Mouse (Mus musculus) gastrocnemius, postnatal 36 days (tissue): ENCODE results near the gene Sv2a. TPM values are rescaled to one million over a fixed set of nuclear protein-coding genes. Genes with fewer than 3 reads are reported as not detected.

ENCODE experiments used
- DNase-seq, 2 experiments: peaks; one replicate each; pipeline ENCODE4 v3.0.0; 2022
- intact Hi-C: fragments of 180-260 bp; cut with DNase I; formaldehyde crosslinking; loops from one replicate; pipeline ENCODE4 v1.15.1; 2025
- long read RNA-seq, 2 experiments: library from polyadenylated mRNA; stranded (forward); transcript quantifications; one replicate each; pipeline ENCODE4 v2.0.0; 2021
- total RNA-seq, 2 experiments: library from RNA; stranded (reverse); gene quantifications; 2 replicates each; pipeline ENCODE4 v1.2.3; 2021

Sv2a gene
- total RNA-seq, result 1 to 10 TPM in 1 of 2 experiments, under 1 TPM in 1; 0.37 to 1.5 TPM
- long read RNA-seq, experiment 1, result 0 reads
- long read RNA-seq, experiment 2, result 0 reads

DNA sequence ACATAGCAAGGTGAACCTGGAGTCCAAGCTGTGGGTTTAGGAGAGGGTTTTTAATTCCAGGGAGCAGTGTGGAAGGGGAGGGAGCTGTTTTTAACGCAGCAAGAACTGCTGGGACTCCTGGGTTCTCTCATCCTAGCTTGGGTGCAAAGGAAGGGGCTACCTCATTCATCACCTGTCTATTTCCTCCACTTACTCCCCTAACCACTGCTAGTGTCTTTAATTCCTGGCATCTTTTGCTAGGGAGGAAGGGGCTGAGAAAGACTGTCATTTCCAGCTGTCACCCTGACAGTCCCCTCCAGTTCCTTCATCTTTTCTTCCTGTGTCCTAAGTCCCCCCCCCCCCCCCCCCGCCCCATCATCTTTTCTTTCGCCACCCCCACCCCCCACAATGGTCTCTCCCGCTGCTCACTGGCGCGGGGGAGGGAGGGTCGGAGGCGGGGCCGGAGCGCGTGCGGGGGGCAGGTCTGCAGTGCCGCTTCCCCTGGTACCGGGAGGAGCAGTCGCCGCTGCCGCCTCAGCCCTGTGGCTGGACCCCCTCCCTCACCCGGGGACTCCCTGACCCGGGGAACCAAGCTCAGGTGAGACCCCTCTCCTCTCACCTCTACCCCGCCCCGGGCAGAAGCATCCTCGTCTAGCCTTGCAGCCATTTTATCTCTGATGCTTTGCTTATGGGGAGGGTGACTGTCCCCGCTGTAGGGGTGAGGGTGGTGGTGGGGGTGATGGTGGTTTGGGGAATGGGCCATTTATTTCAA, at the start of gene Sv2a:
Sv2a (plus strand) TSS at position 425 of the 751 bp plus-strand sequence.
- no peak for DNase-seq

DNA sequence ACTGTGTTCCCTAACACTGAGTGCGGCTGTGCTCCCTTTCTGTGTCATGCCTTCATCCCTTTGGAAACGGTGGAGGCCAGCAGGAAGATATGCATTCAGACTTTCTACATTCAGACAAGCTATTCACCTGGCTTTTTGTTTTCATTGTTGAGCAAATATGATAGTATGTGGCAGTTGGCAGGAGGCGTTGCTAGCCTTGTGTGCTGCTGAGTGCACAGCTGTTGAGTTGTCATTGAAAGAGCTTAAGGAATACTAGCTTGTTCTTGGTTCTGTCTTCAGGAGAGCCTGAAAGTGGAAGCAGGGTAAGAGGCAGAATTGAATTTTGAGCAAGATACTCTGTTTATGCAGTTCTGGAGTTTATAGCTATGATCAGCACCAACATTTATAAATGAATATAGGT, 48.5 kb upstream of the Sv2a start:
- no peak for DNase-seq
- intact Hi-C loops, result no loop called here

More for the DNA sequence above, at the start of gene Sv2a:
- intact Hi-C loops, result no loop called here

DNA sequence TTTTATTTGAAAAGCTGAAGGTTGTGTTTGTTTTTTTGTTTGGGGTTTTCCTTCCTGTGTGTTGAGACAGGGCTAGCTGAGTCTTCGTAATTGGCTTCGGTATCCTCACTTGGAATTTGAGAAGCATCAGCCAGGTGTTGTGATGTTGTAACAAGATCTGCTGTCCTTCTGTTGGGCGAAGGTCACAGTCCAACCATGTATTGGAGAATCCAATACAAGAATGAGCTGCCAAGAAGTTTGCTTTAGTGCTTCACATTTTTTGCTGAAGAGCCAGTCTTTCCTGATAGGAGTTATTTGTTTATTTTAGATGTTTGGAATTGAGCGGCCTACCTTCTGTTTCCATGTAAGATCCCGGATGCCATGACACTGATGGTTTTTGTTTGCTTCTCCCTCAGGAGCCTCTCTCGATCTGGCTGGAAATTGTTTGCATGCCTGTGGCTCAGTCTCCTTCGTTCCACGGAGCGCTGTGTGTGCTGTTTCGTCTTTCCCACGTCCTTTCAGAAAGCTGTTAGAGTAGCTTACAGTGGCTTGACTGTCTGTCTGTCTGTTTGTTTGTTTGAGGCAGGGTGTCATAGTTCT, 47.5 kb upstream of the Sv2a start:
- intact Hi-C loops, result no loop called here
- no peak for DNase-seq

DNA sequence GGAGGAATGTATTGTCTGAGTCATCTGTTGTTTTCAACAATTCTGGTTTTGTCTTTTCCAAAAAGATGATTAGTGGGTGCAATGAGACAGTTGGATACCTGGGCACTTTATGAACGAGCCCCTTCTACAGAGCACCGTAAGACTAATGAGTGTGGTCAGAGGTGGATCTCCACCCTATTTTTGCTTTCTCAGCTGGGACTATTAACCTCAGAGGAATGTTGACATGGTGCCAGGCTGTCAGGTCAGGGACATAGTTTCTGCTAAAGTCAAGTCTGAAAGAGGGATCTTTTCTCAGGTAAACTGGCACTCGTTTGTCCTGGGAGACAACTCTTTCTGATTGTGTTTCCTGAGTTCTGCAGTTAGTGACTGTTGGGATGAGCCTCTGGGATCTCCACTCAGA, 45.9 kb upstream of the Sv2a start:
- no peak for DNase-seq
- intact Hi-C loops, result no loop called here

DNA sequence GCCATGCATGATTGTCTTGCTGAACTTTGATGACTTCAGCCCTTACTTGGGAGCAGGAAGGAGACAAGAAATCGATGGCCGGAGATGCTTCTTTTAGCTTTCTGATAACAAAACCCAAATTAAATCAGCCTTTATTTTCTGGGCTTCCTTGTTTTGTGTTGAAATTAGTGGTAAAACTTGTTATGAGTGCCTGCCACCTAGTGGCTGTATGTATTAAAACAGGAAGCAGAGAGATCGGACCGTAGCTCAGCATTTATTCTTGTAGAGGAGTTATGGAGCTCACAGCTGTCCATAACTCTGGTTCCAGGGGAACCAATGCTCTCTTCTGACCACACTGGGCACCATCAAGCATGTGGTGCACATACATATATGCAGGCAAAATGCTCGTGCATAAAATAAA, 33.0 kb upstream of the Sv2a start:
- no peak for DNase-seq
- intact Hi-C loops, result loop anchor here (1.0 to 2.0 kb wide), 2 partner anchors 65 to 82 kb away; no protein-coding TSS in a partner anchor

DNA sequence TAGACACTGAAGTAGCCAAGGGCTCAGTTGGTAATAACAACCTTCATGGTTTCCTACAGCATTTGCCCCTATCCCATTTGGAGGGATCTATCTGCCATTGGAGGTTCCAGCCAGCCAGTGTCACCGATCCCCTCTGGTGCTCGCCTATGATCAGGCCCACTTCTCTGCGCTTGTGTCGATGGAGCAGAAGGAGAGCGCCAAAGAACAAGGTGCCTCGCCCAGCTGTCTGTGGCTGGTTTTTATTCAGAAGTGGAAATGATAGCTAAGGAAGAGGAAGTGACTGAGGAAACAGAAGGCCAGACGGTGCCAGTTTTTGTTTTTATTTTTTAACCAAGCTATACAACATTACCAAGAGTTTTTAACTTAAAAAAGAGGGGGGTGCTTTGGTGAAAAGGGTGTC, 29.1 kb upstream of the Sv2a start:
- DNase-seq, result no peak
- intact Hi-C loops, result loop anchor here (5.0 kb wide), 1 partner anchor 190 kb away; no protein-coding TSS in a partner anchor

DNA sequence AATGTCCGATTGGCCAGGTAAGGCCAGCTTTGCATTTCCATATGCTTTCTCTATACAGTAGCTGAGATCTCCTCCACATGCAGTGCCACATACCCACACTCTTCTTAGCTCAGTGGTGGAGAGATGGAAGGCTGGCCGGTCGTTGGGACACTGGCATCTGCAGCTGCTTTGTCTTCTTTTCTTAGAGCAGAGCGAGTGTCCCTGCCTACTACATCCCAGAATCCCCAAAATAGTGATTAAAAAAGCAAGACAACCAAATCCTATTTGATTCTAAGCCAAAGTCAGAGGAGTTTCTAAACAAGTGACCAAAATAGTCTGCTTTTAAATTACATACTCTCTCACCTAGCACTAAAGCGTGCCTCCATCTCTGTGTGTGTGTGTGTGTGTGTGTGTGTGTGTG, 28.3 kb upstream of the Sv2a start:
- no peak for DNase-seq
- intact Hi-C loops, result loop anchor here (5.0 kb wide), 1 partner anchor 190 kb away; no protein-coding TSS in a partner anchor

DNA sequence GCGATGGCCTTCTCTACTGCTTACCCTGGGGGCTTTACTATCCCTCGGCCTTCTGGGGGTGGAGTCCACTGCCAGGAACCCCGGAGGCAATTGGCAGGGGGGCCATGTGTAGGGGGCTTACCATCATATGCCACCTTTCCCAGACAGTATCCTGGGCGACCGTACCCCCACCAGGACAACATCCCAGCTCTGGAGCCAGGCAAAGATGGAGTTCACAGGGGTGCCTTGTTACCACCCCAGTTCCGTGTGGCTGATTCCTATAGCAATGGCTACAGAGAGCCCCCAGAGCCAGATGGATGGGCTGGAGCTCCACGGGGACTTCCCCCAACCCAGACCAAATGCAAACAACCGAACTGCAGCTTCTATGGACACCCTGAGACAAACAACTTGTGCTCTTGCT, 25.4 kb upstream of the Sv2a start:
- intact Hi-C loops, result no loop called here

DNA sequence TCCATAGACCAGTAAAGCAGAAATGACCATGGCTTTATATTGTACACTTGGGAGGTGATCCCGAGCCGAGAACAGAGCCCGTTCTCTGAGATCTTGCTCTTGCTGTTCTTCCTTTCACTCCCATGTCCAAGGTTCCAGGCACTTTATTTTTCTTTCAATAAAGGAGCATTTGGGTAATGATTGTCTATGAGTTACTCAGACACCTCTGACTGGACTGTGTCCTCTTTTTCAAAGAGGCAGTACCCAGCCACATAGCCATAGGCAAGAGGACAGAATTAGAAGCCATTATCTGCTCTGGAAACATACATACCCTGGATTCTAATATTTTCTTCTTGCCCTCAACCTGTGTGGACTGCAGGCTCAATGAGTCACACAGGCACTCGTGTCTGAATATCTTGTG, 21.1 kb upstream of the Sv2a start:
- intact Hi-C loops, result no loop called here
- no peak for DNase-seq

More for the DNA sequence above, 25.4 kb upstream of the Sv2a start:
- DNase-seq, result no peak

DNA sequence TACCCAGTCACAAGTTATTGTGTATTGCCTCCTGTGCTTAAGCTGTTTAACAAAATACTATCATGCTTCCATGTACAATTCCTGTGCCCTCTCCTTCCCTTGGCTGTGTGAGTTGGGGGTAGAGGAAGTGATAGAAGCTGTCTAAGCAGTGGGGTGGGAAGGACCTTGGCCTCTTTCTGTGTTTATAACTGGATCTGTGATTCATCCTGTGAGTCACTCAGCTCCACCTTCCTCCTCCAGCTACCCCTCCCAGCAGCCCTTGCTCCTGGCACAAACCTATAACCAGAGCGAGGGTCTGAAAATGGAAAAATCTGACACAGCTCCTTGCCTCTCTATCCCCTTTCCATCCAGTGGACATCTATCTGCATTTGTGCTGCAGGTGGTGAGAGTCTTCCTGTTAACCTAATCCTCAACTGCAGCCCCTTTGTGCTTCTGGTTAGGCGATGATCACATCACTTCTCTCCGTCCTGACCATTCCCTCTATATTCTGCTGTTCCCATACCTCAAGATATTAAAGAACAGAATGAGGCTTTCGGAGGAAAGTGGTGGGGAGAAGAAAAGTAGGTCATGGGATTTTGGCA, 20.6 kb upstream of the Sv2a start:
- intact Hi-C loops, result no loop called here
- DNase-seq, result peak in 1 of 2 experiments; percentile 52

DNA sequence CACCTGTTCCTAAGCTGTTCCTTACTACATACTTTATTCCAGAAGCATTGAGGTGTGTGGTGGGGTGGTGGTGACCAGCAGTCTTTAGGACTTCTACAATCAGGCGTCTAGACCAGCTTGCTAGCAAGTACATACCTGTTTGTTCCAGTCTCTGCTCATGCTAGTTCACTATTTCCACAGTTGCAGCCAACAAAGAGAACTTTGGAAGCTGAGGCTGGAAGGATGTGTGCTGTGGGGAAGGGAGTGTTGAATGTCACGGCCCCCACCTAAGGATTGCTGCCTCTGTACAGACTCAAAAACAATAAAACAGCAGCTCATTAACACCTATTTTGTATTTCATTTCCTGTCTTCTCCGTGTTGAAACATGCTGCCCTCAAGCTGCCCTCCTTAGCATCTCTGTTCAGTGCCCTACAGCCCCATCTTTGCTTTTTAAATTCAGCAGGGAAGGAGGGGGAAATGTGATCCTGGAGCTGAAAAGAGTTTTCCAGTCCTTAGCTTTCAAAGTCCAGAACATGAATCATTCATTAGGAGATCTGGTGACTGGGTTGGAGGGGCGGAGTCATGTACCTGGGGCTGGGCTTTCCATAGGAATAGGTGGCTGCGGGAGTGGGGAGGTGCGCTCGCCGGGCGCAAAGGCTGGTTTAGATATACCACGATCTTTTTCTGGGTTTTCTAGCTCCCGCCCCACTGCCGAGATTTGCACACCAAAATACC, 20.0 kb upstream of the Sv2a start:
- peak in 1 of 2 experiments; percentile 43 for DNase-seq
- intact Hi-C loops, result no loop called here

DNA sequence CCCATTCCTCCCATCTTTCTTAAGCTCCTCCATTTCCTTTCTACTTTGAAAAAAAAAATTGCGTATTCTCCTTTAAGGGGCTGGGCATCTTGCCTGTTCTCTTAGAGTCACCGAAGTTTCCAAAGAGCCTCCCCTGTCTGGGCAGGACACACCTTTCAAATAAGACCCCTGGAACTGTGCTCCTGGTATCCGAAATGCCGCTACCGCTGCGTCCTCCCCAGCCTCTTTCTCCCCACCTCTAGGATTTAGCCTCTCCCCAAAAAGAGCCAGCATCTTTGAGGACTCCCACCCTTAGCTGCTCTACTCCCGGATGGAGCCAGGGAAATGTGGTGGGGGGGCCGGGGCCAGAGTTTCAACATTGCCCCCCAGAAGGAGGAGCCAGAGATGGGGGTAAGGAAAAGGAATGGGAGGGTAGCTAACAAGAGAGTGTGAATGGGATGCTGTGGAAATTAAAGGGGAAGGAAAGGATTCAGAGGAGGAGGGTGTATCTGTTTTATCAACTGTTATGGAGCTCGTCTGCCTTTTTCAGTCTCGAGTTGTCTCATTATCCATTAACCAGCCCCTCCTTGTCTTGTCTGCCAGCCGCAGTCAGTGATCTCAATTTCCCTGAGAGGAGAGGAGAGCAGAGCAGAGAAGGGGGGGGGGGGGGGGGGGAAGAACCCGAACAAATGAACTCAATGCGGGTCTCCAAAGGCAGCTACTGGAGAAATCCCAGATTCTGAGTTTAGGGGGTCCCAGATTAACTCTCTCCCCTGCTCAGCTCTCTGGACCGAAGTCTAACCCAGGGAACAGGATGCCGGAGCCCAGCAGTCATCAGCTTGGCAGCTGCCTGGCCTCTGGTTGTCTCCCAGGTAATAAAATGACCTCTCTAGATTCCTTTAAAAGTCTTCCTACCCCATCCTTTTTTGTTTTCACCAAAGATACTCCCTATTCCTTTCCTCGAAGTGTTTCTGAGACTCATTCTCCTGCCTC, 18.8 kb upstream of the Sv2a start, which contains the start of gene Mtmr11:
Mtmr11 (plus strand) TSS at position 136 of the 972 bp plus-strand sequence.
- intact Hi-C loops, result no loop called here
- no peak for DNase-seq

DNA sequence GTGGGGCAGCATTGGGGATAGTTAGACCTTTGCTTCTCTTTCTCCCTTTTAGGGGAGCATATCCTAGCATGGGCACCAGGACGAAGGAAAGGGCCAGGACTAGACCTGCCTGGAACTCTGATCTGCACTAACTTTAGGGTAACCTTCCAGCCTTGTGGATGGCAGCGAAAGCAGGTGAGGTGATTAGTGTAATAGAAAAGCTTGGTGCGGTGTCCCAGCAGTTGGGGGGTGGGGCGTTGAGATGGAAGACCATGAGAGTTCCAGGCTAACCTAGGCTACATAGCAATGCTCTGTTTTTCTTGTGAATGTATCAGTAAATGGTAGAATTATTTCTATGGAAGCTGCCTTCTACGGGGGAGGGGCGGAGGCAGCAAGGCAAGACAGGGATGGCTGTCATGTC, 17.9 kb upstream of the Sv2a start:
- DNase-seq, result no peak
- intact Hi-C loops, result no loop called here

DNA sequence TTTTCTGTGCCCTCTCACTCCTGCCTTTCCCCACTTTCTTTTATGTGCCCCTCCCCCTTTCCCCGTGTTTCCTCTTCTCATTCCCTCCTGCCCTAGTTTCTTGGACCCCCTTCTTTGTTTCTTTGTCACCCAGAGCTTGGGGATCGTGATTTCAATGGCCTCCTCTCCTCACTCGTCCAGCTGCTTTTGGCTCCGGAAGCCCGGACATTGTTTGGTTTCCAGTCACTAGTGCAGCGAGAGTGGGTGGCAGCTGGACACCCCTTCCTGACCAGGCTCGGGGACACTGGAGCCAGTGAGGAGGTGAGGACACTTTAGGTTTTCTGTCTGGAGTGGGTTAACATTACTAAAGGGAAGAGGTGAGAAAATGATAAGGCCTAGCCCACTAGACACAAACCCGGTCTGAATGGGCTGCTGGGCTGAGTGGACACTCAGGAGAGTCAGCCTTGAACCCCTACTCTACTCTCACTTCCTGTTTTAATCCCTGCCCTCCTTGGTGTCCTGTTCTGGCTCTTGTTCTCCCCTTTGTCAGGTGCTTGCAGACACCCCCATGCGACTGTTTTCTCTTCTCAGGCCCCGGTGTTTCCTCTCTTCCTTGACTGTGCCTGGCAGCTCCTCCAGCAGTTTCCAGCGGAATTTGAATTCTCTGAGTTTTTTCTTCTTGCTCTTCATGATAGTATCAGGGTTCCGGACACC, 12.3 kb upstream of the Sv2a start:
- no peak for DNase-seq
- intact Hi-C loops, result no loop called here

DNA sequence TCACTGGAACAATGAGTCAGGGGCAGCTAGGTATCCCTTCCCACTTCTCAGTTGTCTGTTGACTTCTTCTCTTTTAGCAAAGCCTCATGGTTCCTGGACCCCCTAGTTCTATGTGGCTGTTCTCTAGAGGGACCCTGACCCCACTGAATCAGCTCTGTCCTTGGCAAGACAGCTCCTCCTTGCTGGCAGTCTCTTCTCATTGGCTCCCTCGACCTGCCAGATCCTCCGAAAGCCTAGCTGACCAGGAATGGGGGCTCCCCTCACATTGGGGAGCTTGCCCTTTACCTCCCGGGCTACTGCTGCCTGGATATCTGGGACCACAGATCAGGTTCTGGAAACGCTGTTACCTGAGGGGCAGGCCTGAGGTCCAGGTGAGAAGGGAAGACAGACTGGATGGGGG, 10.7 kb upstream of the Sv2a start:
- intact Hi-C loops, result no loop called here
- DNase-seq, result no peak

DNA sequence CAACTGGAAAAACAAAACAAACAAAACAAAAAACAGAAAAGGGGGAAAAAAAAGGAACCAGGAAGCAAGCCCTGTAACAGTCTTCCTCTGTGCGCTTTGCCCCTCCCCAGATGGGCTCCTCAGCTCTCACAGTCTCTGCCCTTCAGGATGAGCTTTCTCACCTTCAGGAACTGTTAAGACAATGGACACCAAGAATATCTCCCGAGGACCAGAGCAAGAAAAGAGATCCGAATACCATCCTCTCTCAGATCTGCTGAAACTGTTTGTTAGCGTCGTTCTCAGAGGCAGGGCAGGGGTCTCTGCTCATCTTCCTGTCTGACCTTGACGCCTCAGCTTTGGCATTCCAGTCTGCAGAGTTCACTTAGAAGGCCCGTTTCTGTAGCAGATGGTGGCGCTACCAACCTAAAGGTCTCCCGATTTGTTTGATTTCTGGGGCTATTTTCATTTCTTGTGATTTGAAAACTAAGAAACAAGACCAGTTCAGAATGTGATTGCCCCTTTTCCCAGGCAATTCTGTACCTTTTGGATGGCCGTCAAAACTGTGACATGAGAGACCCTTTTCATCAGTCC, 9.9 kb upstream of the Sv2a start:
- intact Hi-C loops, result no loop called here
- DNase-seq, result no peak

DNA sequence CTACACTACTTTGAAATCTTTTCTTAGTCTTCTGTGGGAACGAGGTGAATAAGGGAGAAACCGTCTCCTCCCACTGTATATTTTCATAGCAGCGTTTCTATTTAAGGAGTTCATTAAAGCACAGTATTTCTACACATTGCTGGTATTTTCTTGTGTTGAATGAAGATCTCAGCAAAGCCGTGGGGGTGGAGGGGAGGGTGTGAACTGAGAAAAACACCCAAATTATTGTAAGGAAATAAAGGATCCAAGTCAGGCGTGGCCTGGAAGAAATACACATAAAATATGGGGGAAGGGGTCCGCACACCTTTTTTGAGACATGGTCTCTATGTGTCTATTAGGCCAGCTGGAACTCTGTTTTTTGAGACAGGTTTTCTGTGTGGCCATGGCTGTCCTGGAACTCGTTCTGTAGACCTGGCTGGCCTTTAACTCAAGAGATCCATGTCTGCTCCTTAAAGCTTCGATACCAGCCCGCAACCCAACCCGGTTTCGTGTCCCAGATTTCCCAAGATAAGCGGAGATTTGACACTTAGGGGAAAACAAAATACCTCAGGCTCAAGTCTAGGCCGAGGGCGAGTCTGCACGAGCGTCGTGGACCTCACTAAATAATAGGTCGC, 9.3 kb upstream of the Sv2a start:
- intact Hi-C loops, result no loop called here
- DNase-seq, result no peak
